Mouse (Mus musculus) liver, postnatal 0 days (tissue): ENCODE results near the gene Dynll1. TPM values are rescaled to one million over a fixed set of nuclear protein-coding genes. Genes with fewer than 3 reads are reported as not detected.

Experiments
- ATAC-seq: fragments of 200-750 bp; cut with Nextera tagmentation; 2 replicates; pipeline ENCODE4 v1.8.0; 2017; ENCODE audit warnings: mild to moderate bottlenecking, moderate library complexity
- DNase-seq: peaks from one replicate; pipeline ENCODE4 v3.0.0-alpha.2; 2016
- H3K27ac ChIP-seq: fragments of 300-500 bp; sonication (generic); 2 replicates; pipeline ENCODE4 v1.5.1; 2014; ENCODE audit warnings: antibody characterized with exemption, moderate library complexity, mild to moderate bottlenecking, low read depth
- H3K27me3 ChIP-seq: fragments of 300-500 bp; sonication (generic); 2 replicates; pipeline ENCODE4 v1.6.1; 2014; ENCODE audit warnings: low read length, control low read depth, mixed read lengths; ENCODE audit not compliant: insufficient read depth
- H3K36me3 ChIP-seq: fragments of 300-500 bp; sonication (generic); replicated peaks from 2 replicates; pipeline ENCODE4 v1.6.1; 2014; ENCODE audit warnings: mild to moderate bottlenecking, control low read depth, low read length, moderate library complexity, mixed read lengths; ENCODE audit not compliant: insufficient read depth
- H3K4me1 ChIP-seq: fragments of 300-500 bp; sonication (generic); 2 replicates; pipeline ENCODE4 v1.6.1; 2014; ENCODE audit warnings: antibody characterized with exemption, mild to moderate bottlenecking, control low read depth; ENCODE audit not compliant: insufficient read depth
- H3K4me2 ChIP-seq: fragments of 300-500 bp; sonication (generic); 2 replicates; pipeline ENCODE4 v1.6.1; 2014; ENCODE audit warnings: low read depth, mild to moderate bottlenecking, low read length, moderate library complexity, mixed read lengths
- H3K4me3 ChIP-seq: fragments of 300-500 bp; sonication (generic); 2 replicates; pipeline ENCODE4 v1.5.1; 2014; ENCODE audit warnings: low read depth, low read length
- H3K9ac ChIP-seq: fragments of 300-500 bp; sonication (generic); replicated peaks from 2 replicates; pipeline ENCODE4 v1.6.1; 2014; ENCODE audit warnings: mild to moderate bottlenecking, moderate library complexity
- H3K9me3 ChIP-seq: fragments of 300-500 bp; sonication (generic); 2 replicates; pipeline ENCODE4 v1.6.1; 2016; ENCODE audit warnings: mild to moderate bottlenecking, control low read depth, low read length, mixed read lengths
- CTCF ChIP-seq: sonication (generic); IDR thresholded peaks from 2 replicates; pipeline ENCODE4 v1.5.1; 2016; ENCODE audit warnings: antibody characterized with exemption, low read depth
- EP300 ChIP-seq: IDR thresholded peaks from 2 replicates; pipeline ENCODE4 v1.6.1; 2016; ENCODE audit warnings: antibody characterized with exemption, low read depth, mild to moderate bottlenecking
- WGBS: fragments of 180-500 bp; shearing (Covaris S2); extraction: QIAGEN DNeasy Blood & Tissue Kit; methylation state at CpG from one replicate; pipeline ENCODE4 v1.1.7; 2014; ENCODE audit not compliant: insufficient replicate concordance; 5-methylcytosine and 5-hydroxymethylcytosine counted together
- polyA plus RNA-seq: library from polyadenylated mRNA; unstranded; fragments of >200 nt; fragmentation: Nextera tagmentation; extraction: Ambion mirVana; gene quantifications from 2 replicates; pipeline ENCODE4 v1.2.1, GENCODE M21; 2015

Gene Dynll1
- polyA plus RNA-seq, 1 experiment from 2014 or later = 399 TPM

DNA sequence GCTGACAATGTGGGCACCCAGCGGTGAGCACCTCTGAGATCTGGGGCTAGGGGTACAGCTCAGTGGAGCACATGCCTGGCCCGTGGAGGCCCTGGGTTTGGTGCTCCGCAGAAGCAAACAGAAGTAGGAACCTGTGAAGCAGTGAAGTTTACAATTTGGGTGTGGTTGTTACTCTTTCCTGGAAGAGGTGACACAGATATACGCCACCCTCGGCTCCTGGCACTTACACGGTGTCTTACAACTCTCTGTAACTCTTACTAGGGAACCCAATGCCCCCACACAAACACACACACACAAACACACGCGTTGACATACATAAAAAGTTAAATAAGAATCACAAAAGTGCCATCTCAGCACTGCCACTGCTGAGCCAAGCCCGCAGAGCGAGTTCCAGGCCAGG is 4.5 kb downstream of the Dynll1 start:
- H3K9ac ChIP-seq = no peak overlapping the region

DNA sequence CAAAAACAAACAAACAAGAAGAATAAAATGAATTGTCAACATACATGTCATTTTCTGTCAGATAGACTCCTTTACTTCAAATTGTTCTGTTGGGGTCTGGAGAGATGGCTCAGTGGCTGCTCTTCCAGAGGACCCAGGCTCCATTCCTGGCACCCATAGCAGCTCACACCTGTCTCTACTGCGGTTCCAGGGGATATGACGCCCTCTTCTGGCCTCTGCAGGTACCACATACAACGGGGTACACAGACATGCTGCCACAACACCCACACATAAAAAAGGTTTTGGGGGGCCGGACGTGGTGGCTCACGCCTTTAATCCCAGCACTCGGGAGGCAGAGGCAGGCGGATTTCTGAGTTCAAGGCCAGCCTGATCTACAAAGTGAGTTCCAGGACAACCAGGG is 6.6 kb downstream of the Dynll1 start:
- H3K4me1 ChIP-seq = peaks cover 3% of the 10 kb centered on the region; the same call in 1 of the 2 replicates
- WGBS = 84% methylated on average over 8 of the region's 8 CpGs
- peaks cover 48% of the 10 kb centered on the region for H3K36me3 ChIP-seq

More for the DNA sequence above, 4.5 kb downstream of the Dynll1 start:
- H3K9me3 ChIP-seq = no peaks in the 10 kb centered on the region
- no peak overlapping the region for H3K4me3 ChIP-seq
- DNase-seq = no peak
- H3K36me3 ChIP-seq = peaks cover 40% of the 10 kb centered on the region
- H3K4me1 ChIP-seq = peaks cover 14% of the 10 kb centered on the region
- H3K27me3 ChIP-seq = no peaks in the 10 kb centered on the region
- ATAC-seq = no peak
- H3K27ac ChIP-seq = peak overlapping the region; percentile 45
- WGBS = 62% methylated on average over 10 of the region's 10 CpGs
- peak overlapping the region; percentile 26 for H3K4me2 ChIP-seq
- TF ChIP-seq CTCF (no peak), EP300 (no peak)

DNA sequence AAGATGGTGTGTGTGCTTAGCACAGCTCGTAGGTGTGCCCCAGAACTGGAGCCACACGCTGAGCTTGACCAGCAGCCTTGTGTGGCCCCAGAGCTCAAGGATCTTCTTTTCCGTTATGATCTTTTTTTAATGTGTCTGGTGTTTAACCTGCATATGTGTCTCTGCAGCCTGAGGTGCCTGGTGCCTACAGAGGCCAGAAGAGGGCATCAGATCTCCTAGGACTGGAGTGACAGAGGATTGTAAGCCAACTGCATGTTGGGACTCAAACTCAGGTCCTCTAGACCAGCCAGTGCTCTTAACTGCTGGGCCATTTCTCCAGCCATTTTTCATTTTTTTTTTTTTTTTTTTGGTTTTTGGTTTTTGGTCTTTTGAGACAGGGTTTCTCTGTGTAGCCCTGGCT is 16.1 kb downstream of the Dynll1 start:
- no peak for ATAC-seq
- DNase-seq = no peak
- H3K27ac ChIP-seq = no peak overlapping the region
- 81% methylated on average over 3 of the region's 3 CpGs for WGBS
- no peak overlapping the region for H3K9ac ChIP-seq
- peaks cover 6% of the 10 kb centered on the region for H3K4me1 ChIP-seq
- H3K4me3 ChIP-seq = no peak overlapping the region
- H3K36me3 ChIP-seq = peaks cover 18% of the 10 kb centered on the region
- TF ChIP-seq EP300 = no peak
- TF ChIP-seq CTCF = peak; percentile 59
- H3K27me3 ChIP-seq = no peaks in the 10 kb centered on the region
- no peak overlapping the region for H3K4me2 ChIP-seq
- no peaks in the 10 kb centered on the region for H3K9me3 ChIP-seq

More for the DNA sequence above, 6.6 kb downstream of the Dynll1 start:
- DNase-seq (no peak), ATAC-seq (no peak)
- Histone ChIP-seq H3K27me3 (no peaks in the 10 kb centered on the region), H3K4me2 (no peak overlapping the region), H3K9me3 (no peaks in the 10 kb centered on the region), H3K27ac (no peak overlapping the region), H3K9ac (no peak overlapping the region), H3K4me3 (no peak overlapping the region)
- no peak for TF ChIP-seq EP300
- TF ChIP-seq CTCF = peak; percentile 48

DNA sequence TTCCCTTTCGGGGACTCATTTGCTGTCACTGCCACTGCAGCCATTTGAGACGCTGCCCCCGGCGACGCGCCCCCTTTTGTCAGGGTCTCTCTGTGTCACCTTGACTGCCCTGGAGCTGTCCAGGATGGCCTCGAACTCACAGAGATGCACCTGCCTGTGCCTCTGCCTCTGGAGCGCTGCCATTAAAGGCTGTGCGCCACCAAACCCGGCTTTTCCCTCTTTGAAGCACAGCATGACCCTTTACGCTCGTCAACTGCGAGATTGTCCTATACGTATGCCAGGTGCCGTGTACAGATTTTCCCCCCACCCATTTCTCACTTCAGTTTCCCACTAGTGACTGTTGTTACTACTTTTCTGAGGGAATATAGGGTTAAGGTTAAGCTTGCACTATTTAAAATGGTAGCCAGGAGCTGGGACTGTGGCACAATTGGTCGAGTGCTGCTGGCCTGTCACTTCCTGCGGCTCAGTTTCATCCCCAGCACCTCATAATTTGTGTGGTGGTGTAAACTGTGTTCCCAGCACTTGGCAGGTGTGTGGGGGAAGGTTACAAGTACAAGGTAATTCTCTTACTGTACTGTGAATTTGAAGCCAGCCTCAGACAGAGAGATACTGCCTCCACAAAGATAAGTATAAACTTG is 20.6 kb downstream of the Dynll1 start:
- Histone ChIP-seq H3K27me3 (no peaks in the 10 kb centered on the region), H3K4me2 (peak overlapping the region; percentile 98), H3K9me3 (no peaks in the 10 kb centered on the region; the same call in 1 of the 2 replicates), H3K4me3 (peak overlapping the region; percentile 98), H3K27ac (peak overlapping the region; percentile 83), H3K4me1 (peaks cover 11% of the 10 kb centered on the region), H3K36me3 (peaks cover 13% of the 10 kb centered on the region; the same call in 1 of the 2 replicates), H3K9ac (peak overlapping the region; percentile 94)
- no peak for TF ChIP-seq CTCF
- TF ChIP-seq EP300 = no peak
- 4% methylated on average over 17 of the region's 17 CpGs for whole genome bisulfite sequencing
- DNase-seq (peak; percentile 46), ATAC-seq (peak; percentile 41)

GRCm38 (mm10) chr5:115279226-115280049 is 21.4 kb downstream of the Dynll1 start, which contains the start of gene Coq5:
TSS of gene Coq5 (plus strand) at chr5:115279666.
- WGBS = 4% methylated on average over 45 of the region's 45 CpGs
- Histone ChIP-seq H3K4me2 (peak within 1 kb of the TSS; percentile 98), H3K9me3 (no peaks in the 10 kb centered on the region; the same call in 1 of the 2 replicates), H3K27ac (peak within 1 kb of the TSS; percentile 83), H3K9ac (peak within 1 kb of the TSS; percentile 94), H3K4me3 (peak within 1 kb of the TSS; percentile 98), H3K36me3 (peaks cover 11% of the 10 kb centered on the region; the same call in 1 of the 2 replicates), H3K27me3 (no peaks in the 10 kb centered on the region), H3K4me1 (peaks cover 13% of the 10 kb centered on the region)
- peak; percentile 92 for DNase-seq
- TF ChIP-seq EP300 (peak; percentile 54; the same call in 1 of the 2 replicates), CTCF (no peak)
- peak; percentile 91 for ATAC-seq

GRCm38 (mm10) chr5:115278785-115279184 is 22.0 kb downstream of the Dynll1 start:
- H3K27me3 ChIP-seq = no peaks in the 10 kb centered on the region
- ATAC-seq (no peak), DNase-seq (no peak)
- no peak overlapping the region for H3K27ac ChIP-seq
- H3K4me2 ChIP-seq = no peak overlapping the region
- H3K36me3 ChIP-seq = peaks cover 6% of the 10 kb centered on the region; the same call in 1 of the 2 replicates
- H3K4me1 ChIP-seq = peaks cover 13% of the 10 kb centered on the region
- no peak overlapping the region for H3K4me3 ChIP-seq
- no peaks in the 10 kb centered on the region; the same call in 1 of the 2 replicates for H3K9me3 ChIP-seq
- 62% methylated on average over 2 of the region's 2 CpGs for WGBS
- TF ChIP-seq CTCF (no peak), EP300 (no peak)
- no peak overlapping the region for H3K9ac ChIP-seq
